ENCODE assay signal across 22 mouse cellular contexts in genomic region chr7:31073546-31073945, GRCm38 (mm10). TPM values are rescaled to one million over a fixed set of nuclear protein-coding genes. Genes with fewer than 3 reads are reported as not detected.
DNase-seq lines count a peak whose midpoint lies in the region; ATAC-seq lines count a peak whose summit lies in the region.
"Had no signal": no experiment of that assay in that cellular context is flagged by ENCODE, and none has a peak within 500 bp of the region (broad histone marks: within the 10 kb centered on the region; RNA-seq: fewer than 3 reads in every experiment).

No protein-coding gene starts in this region.

- ATAC-seq in intestine, embryonic 16.5 days = peak; percentile 30; the same call in 1 of the 2 replicates
- ATAC-seq in intestine, embryonic 15.5 days = no peak
- no peak for ATAC-seq in lung, embryonic 15.5 days (ENCODE audit: borderline replicate concordance, extremely low read depth, low FRiP score, low TSS enrichment)
- ATAC-seq in midbrain, embryonic 15.5 days (replicated peaks) = no peak
- ATAC-seq: forebrain, embryonic 13.5 days; forebrain, embryonic 16.5 days; Patski had no signal

- peak; percentile 50 for DNase-seq in cerebellum, adult 9-11 months
- DNase-seq in cerebellum, adult 11-12 months = no peak
- no peak for DNase-seq in lung, postnatal 4 days
- no peak for DNase-seq in ovary, postnatal 36 days (ENCODE audit: low spot score)
- DNase-seq: cerebellum, adult 11 months; cerebellum, adult 8-10 months; gastrocnemius, postnatal 25 days; heart, adult 18-20 months; heart, postnatal 10 days; heart, postnatal 36 days had no signal

- H3K4me3 ChIP-seq in intestine, embryonic 16.5 days (ENCODE audit: low read length) = no peak overlapping the region
- H3K4me3 ChIP-seq in intestine, embryonic 15.5 days (replicated peaks) = no peak overlapping the region
- no peak overlapping the region for H3K4me3 ChIP-seq in lung, embryonic 15.5 days
- no peak overlapping the region for H3K4me3 ChIP-seq in midbrain, embryonic 15.5 days
- H3K4me3 ChIP-seq: forebrain, embryonic 10.5 days; forebrain, embryonic 13.5 days; heart, embryonic 12.5 days; heart, embryonic 15.5 days; hindbrain, embryonic 15.5 days had no signal

- H3K9ac ChIP-seq in intestine, embryonic 16.5 days (ENCODE audit: low read depth, low read length) = no peak overlapping the region
- H3K9ac ChIP-seq in intestine, embryonic 15.5 days = no peak overlapping the region
- H3K9ac ChIP-seq in lung, embryonic 15.5 days = no peak overlapping the region
- no peak overlapping the region for H3K9ac ChIP-seq in midbrain, embryonic 15.5 days
- H3K9ac ChIP-seq: forebrain, embryonic 13.5 days; heart, embryonic 12.5 days; heart, embryonic 15.5 days; hindbrain, embryonic 15.5 days had no signal

- H3K36me3 ChIP-seq in intestine, embryonic 16.5 days (ENCODE audit: control insufficient read depth, insufficient read depth, low read length) = no peaks in the 10 kb centered on the region
- H3K36me3 ChIP-seq in intestine, embryonic 15.5 days = no peaks in the 10 kb centered on the region
- no peaks in the 10 kb centered on the region for H3K36me3 ChIP-seq in lung, embryonic 15.5 days
- no peaks in the 10 kb centered on the region for H3K36me3 ChIP-seq in midbrain, embryonic 15.5 days (replicated peaks)
- H3K36me3 ChIP-seq: forebrain, embryonic 10.5 days; G1E; heart, embryonic 12.5 days; heart, embryonic 15.5 days; hindbrain, embryonic 15.5 days had no signal

- H3K9me3 ChIP-seq in intestine, embryonic 16.5 days (ENCODE audit: control insufficient read depth, low read length) = no peaks in the 10 kb centered on the region
- no peaks in the 10 kb centered on the region for H3K9me3 ChIP-seq in intestine, embryonic 15.5 days
- no peaks in the 10 kb centered on the region for H3K9me3 ChIP-seq in lung, embryonic 15.5 days
- no peaks in the 10 kb centered on the region for H3K9me3 ChIP-seq in midbrain, embryonic 15.5 days
- H3K9me3 ChIP-seq: forebrain, embryonic 10.5 days; forebrain, embryonic 13.5 days; heart, embryonic 12.5 days; heart, embryonic 15.5 days; hindbrain, embryonic 15.5 days had no signal

- H3K4me2 ChIP-seq in intestine, embryonic 16.5 days (ENCODE audit: low read depth, low read length) = no peak overlapping the region
- no peak overlapping the region for H3K4me2 ChIP-seq in intestine, embryonic 15.5 days (replicated peaks)
- no peak overlapping the region for H3K4me2 ChIP-seq in lung, embryonic 15.5 days
- H3K4me2 ChIP-seq in midbrain, embryonic 15.5 days = no peak overlapping the region
- H3K4me2 ChIP-seq: forebrain, embryonic 13.5 days; heart, embryonic 12.5 days; heart, embryonic 15.5 days; hindbrain, embryonic 15.5 days had no signal

- H3K27me3 ChIP-seq in intestine, embryonic 16.5 days (replicated peaks; ENCODE audit: control insufficient read depth, insufficient read depth, low read length) = no peaks in the 10 kb centered on the region
- H3K27me3 ChIP-seq in intestine, embryonic 15.5 days (replicated peaks) = no peaks in the 10 kb centered on the region
- no peaks in the 10 kb centered on the region for H3K27me3 ChIP-seq in lung, embryonic 15.5 days
- no peaks in the 10 kb centered on the region for H3K27me3 ChIP-seq in midbrain, embryonic 15.5 days (replicated peaks)
- H3K27me3 ChIP-seq: forebrain, embryonic 13.5 days; heart, embryonic 12.5 days; heart, embryonic 15.5 days; hindbrain, embryonic 15.5 days; Patski had no signal

- H3K4me1 ChIP-seq in intestine, embryonic 16.5 days (ENCODE audit: control insufficient read depth, insufficient read depth, low read length) = peaks cover 21% of the 10 kb centered on the region
- H3K4me1 ChIP-seq in intestine, embryonic 15.5 days (replicated peaks) = peaks cover 27% of the 10 kb centered on the region
- H3K4me1 ChIP-seq in lung, embryonic 15.5 days = peaks cover 30% of the 10 kb centered on the region
- H3K4me1 ChIP-seq in midbrain, embryonic 15.5 days = no peaks in the 10 kb centered on the region
- H3K4me1 ChIP-seq: hindbrain, embryonic 15.5 days had no signal

- peak overlapping the region; percentile 16 for H3K27ac ChIP-seq in intestine, embryonic 16.5 days (ENCODE audit: low read length)
- no peak overlapping the region for H3K27ac ChIP-seq in intestine, embryonic 15.5 days
- peak overlapping the region; percentile 36; the same call in 1 of the 2 replicates for H3K27ac ChIP-seq in lung, embryonic 15.5 days
- H3K27ac ChIP-seq in midbrain, embryonic 15.5 days = no peak overlapping the region
- H3K27ac ChIP-seq: forebrain, embryonic 10.5 days; forebrain, embryonic 13.5 days; heart, embryonic 15.5 days; hindbrain, embryonic 15.5 days had no signal

RNA-seq across cellular contexts. Expression of gene Fxyd3, which starts 3.0 kb away (rescaled TPM):
- 71.2 and 73.7 TPM in 2 replicates for polyA plus RNA-seq in intestine, embryonic 16.5 days (2015; fragmentation: Nextera tagmentation; extraction: Ambion mirVana)
- polyA plus RNA-seq in intestine, embryonic 15.5 days (2015; fragmentation: Nextera tagmentation; extraction: Ambion mirVana) = 70.8 and 77.4 TPM in 2 replicates
- 50.1 and 54.3 TPM in 2 replicates for polyA plus RNA-seq in lung, embryonic 15.5 days (2015; fragmentation: Nextera tagmentation; extraction: Ambion mirVana)
- polyA plus RNA-seq in midbrain, embryonic 15.5 days (2015; fragmentation: Nextera tagmentation; extraction: Ambion mirVana) = not detected in 2 replicates
- polyA plus RNA-seq: forebrain, embryonic 13.5 days; G1E; Patski had no signal

RNA-seq across cellular contexts. Expression of gene Lgi4, which starts 14.4 kb away (rescaled TPM):
- polyA plus RNA-seq in intestine, embryonic 16.5 days (2015; fragmentation: Nextera tagmentation; extraction: Ambion mirVana) = 0.83 and 1.4 TPM in 2 replicates
- 1.5 TPM in 2 replicates for polyA plus RNA-seq in intestine, embryonic 15.5 days (2015; fragmentation: Nextera tagmentation; extraction: Ambion mirVana)
- 0.21 and 0.35 TPM in 2 replicates for polyA plus RNA-seq in lung, embryonic 15.5 days (2015; fragmentation: Nextera tagmentation; extraction: Ambion mirVana)
- polyA plus RNA-seq in midbrain, embryonic 15.5 days (2015; fragmentation: Nextera tagmentation; extraction: Ambion mirVana) = 0.19 and 0.22 TPM in 2 replicates
- polyA plus RNA-seq: G1E had no signal

RNA-seq across cellular contexts. Expression of gene Fxyd1, which starts 16.5 kb away (rescaled TPM):
- polyA plus RNA-seq in intestine, embryonic 16.5 days (2015; fragmentation: Nextera tagmentation; extraction: Ambion mirVana) = 62.6 and 71.9 TPM in 2 replicates
- 64.5 and 80.1 TPM in 2 replicates for polyA plus RNA-seq in intestine, embryonic 15.5 days (2015; fragmentation: Nextera tagmentation; extraction: Ambion mirVana)
- 82.5 and 86.9 TPM in 2 replicates for polyA plus RNA-seq in lung, embryonic 15.5 days (2015; fragmentation: Nextera tagmentation; extraction: Ambion mirVana)
- polyA plus RNA-seq in midbrain, embryonic 15.5 days (2015; fragmentation: Nextera tagmentation; extraction: Ambion mirVana) = 13.2 and 15.5 TPM in 2 replicates
- polyA plus RNA-seq: G1E, Patski had no signal

RNA-seq across cellular contexts. Expression of gene Fxyd7, which starts 22.3 kb away (rescaled TPM):
- polyA plus RNA-seq in intestine, embryonic 16.5 days (2015; fragmentation: Nextera tagmentation; extraction: Ambion mirVana) = 20.1 and 22.0 TPM in 2 replicates
- polyA plus RNA-seq in intestine, embryonic 15.5 days (2015; fragmentation: Nextera tagmentation; extraction: Ambion mirVana) = 20.3 and 20.7 TPM in 2 replicates
- 5.2 and 5.3 TPM in 2 replicates for polyA plus RNA-seq in lung, embryonic 15.5 days (2015; fragmentation: Nextera tagmentation; extraction: Ambion mirVana)
- 174 and 186 TPM in 2 replicates for polyA plus RNA-seq in midbrain, embryonic 15.5 days (2015; fragmentation: Nextera tagmentation; extraction: Ambion mirVana)
- polyA plus RNA-seq: G1E, Patski had no signal

RNA-seq across cellular contexts. Expression of gene Fxyd5, which starts 31.3 kb away (rescaled TPM):
- polyA plus RNA-seq in intestine, embryonic 16.5 days (2015; fragmentation: Nextera tagmentation; extraction: Ambion mirVana) = 22.5 and 26.9 TPM in 2 replicates
- polyA plus RNA-seq in intestine, embryonic 15.5 days (2015; fragmentation: Nextera tagmentation; extraction: Ambion mirVana) = 21.7 and 29.8 TPM in 2 replicates
- 50.1 TPM in 2 replicates for polyA plus RNA-seq in lung, embryonic 15.5 days (2015; fragmentation: Nextera tagmentation; extraction: Ambion mirVana)
- polyA plus RNA-seq in midbrain, embryonic 15.5 days (2015; fragmentation: Nextera tagmentation; extraction: Ambion mirVana) = 24.8 and 26.8 TPM in 2 replicates

Comparison
In these comparisons a context has a peak if more than half of its experiments do, and no peak if none do; other contexts are left out.
1. H3K27ac ChIP-seq: peak in intestine, embryonic 16.5 days (single experiment) and lung, embryonic 15.5 days (single experiment); none in intestine, embryonic 15.5 days (single experiment) and midbrain, embryonic 15.5 days (single experiment).
2. RNA of gene Fxyd3, which starts 3.0 kb away (polyA plus RNA-seq): 71.2 to 73.7 TPM in intestine, embryonic 16.5 days, 70.8 to 77.4 TPM in intestine, embryonic 15.5 days and 50.1 to 54.3 TPM in lung, embryonic 15.5 days; not detected in midbrain, embryonic 15.5 days; every median in the first group is over 10 times any median in the second.